Mouse (Mus musculus): ENCODE measurements around the gene Chadl.

GRCm38 (mm10) chr15:81694891-81695290, 2.2 kb downstream of the Chadl start:
- TF ChIP-seq CTCF (IDR thresholded peaks at IDR 0.05; ENCODE audit: borderline replicate concordance, insufficient read depth, low read length) (no peak), POLR2A (IDR thresholded peaks at IDR 0.05; ENCODE audit: low read depth, low read length) (no peak)

All from embryonic fibroblast, embryonic 13.5 days (primary cell).